Mouse (Mus musculus) G1E (cell line): ENCODE results near the gene Arhgef40.

Experiments used
- CTCF ChIP-seq: IDR thresholded peaks from 2 replicates; pipeline ENCODE4 v1.5.1; 2012; ENCODE audit warnings: low read depth, low read length, inconsistent platforms, mixed read lengths
- GATA1 ChIP-seq: IDR thresholded peaks from 2 replicates; pipeline ENCODE4 v1.6.1; 2012; ENCODE audit warnings: borderline replicate concordance, low read length, inconsistent platforms, mixed read lengths

DNA sequence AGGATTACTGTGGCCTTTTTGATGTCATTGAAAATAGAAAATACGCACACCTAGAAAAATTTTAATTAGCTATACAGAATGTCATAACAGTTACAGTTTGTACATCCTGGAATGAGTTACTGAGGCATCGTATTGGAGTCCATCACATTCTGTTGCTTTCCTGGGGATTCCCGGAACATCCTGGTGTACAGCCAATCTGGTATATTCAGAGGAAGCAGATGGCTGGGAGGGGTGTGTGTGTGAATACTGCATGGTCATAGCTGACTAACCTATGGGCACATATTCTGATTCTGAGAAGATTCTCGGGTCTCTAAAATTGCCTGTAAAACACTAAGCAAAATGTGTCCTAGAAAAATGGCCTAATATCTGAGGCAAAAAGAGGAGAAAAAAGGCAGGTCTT is 27.6 kb downstream of the Arhgef40 start:
- no peak for TF ChIP-seq CTCF
- no peak for TF ChIP-seq GATA1
